Mouse (Mus musculus) ES-E14 (cell line): ENCODE measurements around the gene Crlf1. TPM values are rescaled to one million over a fixed set of nuclear protein-coding genes. Genes with fewer than 3 reads are reported as not detected.

ENCODE experiments used
- DNase-seq: peaks from one replicate; pipeline ENCODE4 v3.0.0-alpha.2; 2013; ENCODE audit warnings: low read depth, low spot score
- H3K27ac ChIP-seq: 2 replicates; pipeline ENCODE4 v1.5.1; 2012; ENCODE audit warnings: low read depth, mild to moderate bottlenecking, low read length, moderate library complexity, mixed read lengths; ENCODE audit not compliant: poor library complexity, insufficient read depth, severe bottlenecking
- H3K36me3 ChIP-seq: 2 replicates; pipeline ENCODE4 v1.6.1; 2012; ENCODE audit warnings: mild to moderate bottlenecking, low read length, moderate library complexity, mixed read lengths; ENCODE audit not compliant: control insufficient read depth, poor library complexity, insufficient read depth, severe bottlenecking
- H3K4me1 ChIP-seq, 2 experiments: fragments of 150-350 bp in 1 of 2; sonication (generic) in 1 of 2; 2 replicates each; pipeline ENCODE4 v1.6.1; 2012; ENCODE audit warnings: low read length in 2 of 2, mild to moderate bottlenecking in 1 of 2, mixed read lengths in 1 of 2; ENCODE audit not compliant: control insufficient read depth in 2 of 2, insufficient read depth in 2 of 2, poor library complexity in 1 of 2
- H3K4me3 ChIP-seq, 2 experiments: fragments of 150-350 bp in 1 of 2; sonication (generic) in 1 of 2; 2 replicates each; pipeline ENCODE4 v1.5.1; 2012; ENCODE audit warnings: low read length in 2 of 2, low read depth in 1 of 2, mild to moderate bottlenecking in 1 of 2, mixed read lengths in 1 of 2; ENCODE audit not compliant: insufficient read depth in 1 of 2, poor library complexity in 1 of 2, severe bottlenecking in 1 of 2
- H3K9ac ChIP-seq: 2 replicates; pipeline ENCODE4 v1.6.1; 2012; ENCODE audit warnings: low read depth, mild to moderate bottlenecking, low read length, mixed read lengths; ENCODE audit not compliant: poor library complexity, insufficient read depth, severe bottlenecking
- H3K9me3 ChIP-seq: fragments of 150-350 bp; sonication (generic); 2 replicates; pipeline ENCODE4 v1.6.1; 2012; ENCODE audit warnings: low read depth, mild to moderate bottlenecking, low read length; ENCODE audit not compliant: control insufficient read depth, insufficient read depth
- CHD2 ChIP-seq: IDR thresholded peaks from 2 replicates; pipeline ENCODE4 v1.6.1; 2014; ENCODE audit warnings: mild to moderate bottlenecking, low read depth, low read length, inconsistent platforms
- HCFC1 ChIP-seq: IDR thresholded peaks from 2 replicates; pipeline ENCODE4 v1.6.1; 2012; ENCODE audit warnings: low read length, inconsistent platforms, borderline replicate concordance; ENCODE audit not compliant: insufficient read depth
- MAFK ChIP-seq: IDR thresholded peaks from 2 replicates; pipeline ENCODE4 v1.6.1; 2014; ENCODE audit warnings: mild to moderate bottlenecking, low read depth, low read length, inconsistent platforms; ENCODE audit not compliant: insufficient read depth
- ZC3H11A ChIP-seq: IDR thresholded peaks from 2 replicates; pipeline ENCODE4 v1.6.1; 2012; ENCODE audit warnings: low read depth, mild to moderate bottlenecking, inconsistent platforms, low read length, borderline replicate concordance
- ZNF384 ChIP-seq: IDR thresholded peaks from 2 replicates; pipeline ENCODE4 v1.6.1; 2012; ENCODE audit warnings: low read depth, low read length, inconsistent platforms
- in situ Hi-C, 2 experiments: fragments of 600-800 bp; cut with MboI; formaldehyde crosslinking; loops; one replicate each; pipeline ENCODE4 v1.15.1; 2025; ENCODE audit warnings: low sequenced_read_pairs in 2 of 2, inconsistent platforms in 1 of 2; ENCODE audit not compliant: unreplicated experiment in 2 of 2
- total RNA-seq: library from RNA; depleted of rRNA; stranded (reverse); fragments of 300-350 nt; gene quantifications from 2 replicates; pipeline ENCODE4 v1.2.3, GENCODE M21; 2012

Crlf1 gene
- total RNA-seq, 1 experiment = 29.3 TPM

GRCm38 (mm10) chr8:70540013-70540506 is 47.1 kb downstream of the Crlf1 start:
- Histone ChIP-seq H3K27ac (no peak overlapping the region), H3K4me3 (peak overlapping the region; percentile 76 to 85), H3K36me3 (peaks cover 4% of the 10 kb centered on the region), H3K9me3 (no peaks in the 10 kb centered on the region), H3K9ac (peak overlapping the region; percentile 91), H3K4me1 (0 out of 4 replicates have a peak, but pooled peaks cover 0 to 2% of the 10 kb centered on the region in 2 experiments)
- no peak for DNase-seq
- in situ Hi-C loops = no loop called here
- no peak for TF ChIP-seq ZC3H11A
- TF ChIP-seq MAFK = no peak
- no peak for TF ChIP-seq CHD2
- no peak for TF ChIP-seq ZNF384
- no peak for TF ChIP-seq HCFC1

GRCm38 (mm10) chr8:70540507-70541071 is 47.6 kb downstream of the Crlf1 start:
- no peak for DNase-seq
- no peak for TF ChIP-seq MAFK
- no peak for TF ChIP-seq ZC3H11A
- no peak for TF ChIP-seq CHD2
- no peak for TF ChIP-seq ZNF384
- TF ChIP-seq HCFC1 = no peak
- 0 out of 4 replicates have a peak, but pooled peaks cover 0 to 2% of the 10 kb centered on the region in 2 experiments for H3K4me1 ChIP-seq
- H3K27ac ChIP-seq = no peak overlapping the region
- in situ Hi-C loops = no loop called here
- H3K36me3 ChIP-seq = peaks cover 1% of the 10 kb centered on the region
- peak overlapping the region; percentile 76 to 85 for H3K4me3 ChIP-seq
- H3K9ac ChIP-seq = peak overlapping the region; percentile 91
- H3K9me3 ChIP-seq = no peaks in the 10 kb centered on the region

DNA sequence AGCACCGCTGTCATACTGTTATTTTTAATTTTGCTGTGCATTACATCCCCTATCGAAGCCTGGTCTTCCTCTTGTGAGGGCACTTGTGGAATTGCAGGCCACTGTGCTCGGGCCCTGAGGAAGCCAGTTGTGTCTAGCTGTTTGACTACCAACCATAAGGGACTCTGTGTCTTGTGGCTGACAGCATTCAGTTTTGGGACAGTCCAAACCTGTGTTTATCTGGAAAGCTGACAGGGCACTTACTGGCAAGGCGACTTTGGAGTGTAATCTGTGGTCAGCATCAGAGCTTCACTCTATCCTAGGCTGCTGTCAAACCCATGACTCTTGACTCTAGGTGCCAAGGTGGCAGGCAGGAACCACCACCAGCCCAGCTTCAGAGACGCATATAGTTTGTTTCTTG is 48.1 kb downstream of the Crlf1 start:
- H3K9ac ChIP-seq = 0 out of 2 replicates have a peak overlapping the region, but pooled peaks have one; percentile 91
- DNase-seq = no peak
- TF ChIP-seq HCFC1 (no peak), ZC3H11A (no peak), ZNF384 (no peak), CHD2 (no peak), MAFK (no peak)
- H3K4me3 ChIP-seq = no peak overlapping the region
- no peaks in the 10 kb centered on the region for H3K9me3 ChIP-seq
- no peak overlapping the region for H3K27ac ChIP-seq
- in situ Hi-C loops = no loop called here
- 0 out of 4 replicates have a peak, but pooled peaks cover 0 to 2% of the 10 kb centered on the region in 2 experiments for H3K4me1 ChIP-seq
- H3K36me3 ChIP-seq = no peaks in the 10 kb centered on the region; the same call in 1 of the 2 replicates

DNA sequence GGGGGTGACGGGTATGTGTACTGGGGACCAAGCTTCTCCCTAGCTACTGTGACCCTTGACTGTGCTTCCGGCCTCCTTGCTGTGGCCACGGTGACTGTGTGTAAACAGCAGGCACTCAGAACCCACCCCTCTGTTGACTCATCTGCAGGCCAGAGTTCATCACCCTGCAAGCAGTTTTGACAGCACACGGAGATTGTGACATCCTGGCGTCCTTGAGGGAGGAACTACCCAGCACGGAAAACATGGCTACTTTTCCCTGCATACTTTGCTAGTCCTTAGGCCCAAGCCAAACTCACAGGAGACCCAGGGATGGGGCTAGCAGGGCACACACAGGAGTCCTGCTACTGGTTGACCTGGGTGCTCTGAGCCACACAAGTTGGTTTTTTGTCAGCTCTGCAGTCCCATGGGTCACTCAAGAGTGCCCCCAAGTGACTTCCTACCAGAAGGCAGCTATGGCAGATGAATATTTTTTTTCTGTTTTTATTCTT is 51.3 kb downstream of the Crlf1 start:
- Histone ChIP-seq H3K4me3 (no peak overlapping the region), H3K36me3 (no peaks in the 10 kb centered on the region; the same call in 1 of the 2 replicates), H3K27ac (no peak overlapping the region), H3K4me1 (peaks cover 0 to 2% of the 10 kb centered on the region in 2 experiments; a peak in 1 of 4 replicates), H3K9ac (no peak overlapping the region), H3K9me3 (no peaks in the 10 kb centered on the region)
- TF ChIP-seq ZNF384 = 0 out of 2 replicates have a peak, but pooled peaks have one; percentile 19
- TF ChIP-seq MAFK = no peak
- in situ Hi-C loops = no loop called here
- DNase-seq = no peak

DNA sequence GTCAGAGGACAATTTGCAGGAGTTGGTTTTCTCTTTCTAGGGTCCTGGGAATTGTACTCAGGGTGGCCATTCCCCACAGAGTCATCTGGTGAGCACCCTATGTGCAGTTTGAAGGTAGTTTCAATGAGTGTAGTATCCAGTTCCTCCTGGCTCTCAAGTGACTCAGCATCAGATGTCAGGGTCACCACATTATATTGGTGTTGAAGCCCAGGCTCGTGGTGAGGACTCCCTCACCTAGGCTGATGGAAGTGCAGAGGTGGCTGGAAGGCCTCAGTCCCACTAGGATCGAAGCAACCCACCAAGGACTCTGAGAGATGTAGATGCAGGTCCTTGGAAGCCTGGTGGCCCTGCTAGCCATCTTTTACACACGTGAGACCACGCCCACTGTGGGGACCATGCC is 53.5 kb downstream of the Crlf1 start:
- Histone ChIP-seq H3K9ac (no peak overlapping the region), H3K36me3 (no peaks in the 10 kb centered on the region; the same call in 1 of the 2 replicates), H3K9me3 (no peaks in the 10 kb centered on the region), H3K4me3 (no peak overlapping the region), H3K27ac (no peak overlapping the region), H3K4me1 (no peaks in the 10 kb centered on the region; a peak in 1 of 4 replicates)
- no peak for DNase-seq
- in situ Hi-C loops = no loop called here
- no peak for TF ChIP-seq ZNF384
- TF ChIP-seq MAFK = no peak
- TF ChIP-seq HCFC1 = no peak
